Mouse (Mus musculus): ENCODE results near the gene Lyz2.
"Not testable (repeated sequence)": the region's sequence is repeated elsewhere in the genome, so short reads cannot be mapped to it uniquely, and the experiment has no call there.

GRCm38 (mm10) chr10:117277779-117278178 lies 4.3 kb downstream of the Lyz2 start:
- TF ChIP-seq CTCF (IDR thresholded peaks at IDR 0.05; ENCODE audit: control insufficient read depth, insufficient read depth, insufficient read length); FOSL1 (IDR thresholded peaks at IDR 0.05; ENCODE audit: insufficient read depth, low read length, poor library complexity, severe bottlenecking); MAX (IDR thresholded peaks at IDR 0.05); MYOG (IDR thresholded peaks at IDR 0.05; ENCODE audit: control insufficient read depth, extremely low read depth, insufficient read length); USF1 (IDR thresholded peaks at IDR 0.05; ENCODE audit: low read depth); MYOD1 (IDR thresholded peaks at IDR 0.05; ENCODE audit: control insufficient read depth, insufficient read length, low read depth): not testable (repeated sequence)

Measured in C2C12 (cell line).